Mouse (Mus musculus) retina, embryonic 14.5 days (tissue): ENCODE data around the gene Vmn2r6.
"Not testable (repeated sequence)": the region's sequence is repeated elsewhere in the genome, so short reads cannot be mapped to it uniquely, and the experiment has no call there.

ENCODE experiments used
- DNase-seq: peaks from one replicate; pipeline ENCODE4 v3.0.0-alpha.2; 2015; ENCODE audit warnings: low spot score

The Vmn2r6 gene

DNA sequence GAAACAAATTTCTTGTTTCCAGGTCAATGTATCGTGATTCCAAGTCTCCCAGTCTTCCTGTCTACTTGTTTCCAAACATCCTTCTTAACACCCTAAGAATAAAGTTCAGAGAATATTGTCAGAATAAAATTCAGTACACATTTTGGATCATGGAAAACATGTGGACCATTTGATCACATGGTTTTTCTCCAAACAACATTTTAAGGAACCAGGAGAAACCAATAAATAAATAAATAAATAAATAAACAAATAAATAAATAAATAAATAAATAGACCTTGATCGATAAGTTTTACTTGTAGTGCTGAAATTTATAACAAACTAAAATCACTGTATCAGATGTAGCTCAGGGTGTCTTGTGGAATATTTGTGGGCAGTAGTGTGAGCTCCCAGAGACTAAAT lies at the start of gene Vmn2r6:
Gene Vmn2r6, minus strand, starts transcription at position 101 of the 400 bp plus-strand sequence.
- not testable (repeated sequence) for DNase-seq

DNA sequence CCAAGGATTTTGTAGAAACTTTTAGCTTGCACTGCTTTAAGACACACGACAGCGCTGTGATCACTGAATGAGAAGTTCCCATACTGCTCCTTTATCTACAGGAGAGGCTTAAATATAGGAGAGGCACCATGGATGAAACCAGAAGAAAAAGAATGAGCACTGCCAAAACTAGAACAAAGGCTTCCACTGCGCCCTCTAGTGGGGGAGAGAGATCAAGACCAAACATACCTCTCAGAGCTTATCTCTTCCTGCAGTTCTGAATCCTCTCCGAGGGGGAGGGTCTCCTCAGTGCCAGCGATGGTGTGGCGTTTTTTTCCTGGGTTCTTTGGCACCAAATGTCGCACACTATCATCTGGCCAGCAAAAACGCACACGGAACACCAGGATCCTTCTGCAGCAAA lies 22.0 kb upstream of the Vmn2r6 start:
- DNase-seq = peak; percentile 5

- not testable (repeated sequence) for DNase-seq
Measured at GRCm38 (mm10) chr3:64568793-64569192, 3.2 kb upstream of the Vmn2r6 start.

- not testable (repeated sequence) for DNase-seq
Measured at GRCm38 (mm10) chr3:64523585-64523984, 42.0 kb downstream of the Vmn2r6 start.

DNA sequence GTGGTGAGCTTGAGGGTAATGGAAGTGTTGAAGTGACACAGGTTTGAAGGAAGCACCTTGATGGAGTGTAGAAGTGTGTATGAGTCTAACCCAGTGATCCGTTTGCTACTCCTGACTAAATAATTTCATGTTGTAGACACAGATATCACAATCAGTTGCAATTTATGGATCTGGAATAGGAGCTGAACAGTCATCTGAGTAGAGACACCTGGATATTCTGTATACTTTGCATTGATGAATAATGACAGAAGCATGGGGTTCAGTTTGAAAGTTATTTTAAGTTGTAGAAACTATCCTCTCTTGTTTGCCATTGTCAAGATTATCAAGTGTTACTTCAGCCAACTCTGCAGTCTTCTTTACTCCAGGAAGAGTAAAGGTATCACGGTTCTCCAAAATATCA lies 55.9 kb downstream of the Vmn2r6 start, which contains the start of gene Vmn2r5:
Gene Vmn2r5, minus strand, starts transcription at position 101 of the 400 bp plus-strand sequence.
- not testable (repeated sequence) for DNase-seq
